Mouse (Mus musculus): Measurements from ENCODE around the gene Notum.

Gene Notum

GRCm38 (mm10) chr11:120661076-120661460, at the start of gene Notum:
Gene Notum (minus strand): TSS chr11:120661175.
- DNase-seq (ENCODE audit: low read depth): no peak

- no peak for DNase-seq (ENCODE audit: low read depth)
These were observed 49.7 kb upstream of the Notum start for GRCm38 (mm10) chr11:120710672-120711071.

GRCm38 (mm10) chr11:120709551-120709950, 48.6 kb upstream of the Notum start:
- no peak for DNase-seq (ENCODE audit: low read depth)

GRCm38 (mm10) chr11:120707969-120708368, 47.0 kb upstream of the Notum start:
- DNase-seq (ENCODE audit: low read depth): no peak

GRCm38 (mm10) chr11:120707225-120707624, 46.2 kb upstream of the Notum start:
- DNase-seq (ENCODE audit: low read depth): no peak

- DNase-seq (ENCODE audit: low read depth): no peak
These were observed 45.1 kb upstream of the Notum start for GRCm38 (mm10) chr11:120706120-120706519.

- no peak for DNase-seq (ENCODE audit: low read depth)
These were observed 43.7 kb upstream of the Notum start for GRCm38 (mm10) chr11:120704486-120705325.

GRCm38 (mm10) chr11:120703696-120704454, 42.9 kb upstream of the Notum start:
- DNase-seq (ENCODE audit: low read depth): peak; percentile 48

GRCm38 (mm10) chr11:120697741-120698140, 36.8 kb upstream of the Notum start:
- peak; percentile 96 for DNase-seq (ENCODE audit: low read depth)

GRCm38 (mm10) chr11:120696568-120696967, 35.6 kb upstream of the Notum start:
- DNase-seq (ENCODE audit: low read depth): no peak

GRCm38 (mm10) chr11:120695641-120696040, 34.7 kb upstream of the Notum start:
- no peak for DNase-seq (ENCODE audit: low read depth)

- DNase-seq (ENCODE audit: low read depth): no peak
These were observed 34.2 kb upstream of the Notum start for GRCm38 (mm10) chr11:120695184-120695583.

- no peak for DNase-seq (ENCODE audit: low read depth)
These were observed 32.5 kb upstream of the Notum start for GRCm38 (mm10) chr11:120693461-120693860.

GRCm38 (mm10) chr11:120692471-120693011, 31.6 kb upstream of the Notum start:
- DNase-seq (ENCODE audit: low read depth): no peak

- DNase-seq (ENCODE audit: low read depth): no peak
These were observed 28.4 kb upstream of the Notum start for GRCm38 (mm10) chr11:120689365-120689764.

GRCm38 (mm10) chr11:120686650-120687272, 25.8 kb upstream of the Notum start:
- no peak for DNase-seq (ENCODE audit: low read depth)

- DNase-seq (ENCODE audit: low read depth): no peak
These were observed 23.7 kb upstream of the Notum start for GRCm38 (mm10) chr11:120684660-120685059.

GRCm38 (mm10) chr11:120684086-120684485, 23.1 kb upstream of the Notum start:
- no peak for DNase-seq (ENCODE audit: low read depth)

- no peak for DNase-seq (ENCODE audit: low read depth)
These were observed 22.6 kb upstream of the Notum start for GRCm38 (mm10) chr11:120683536-120683935.

GRCm38 (mm10) chr11:120682683-120683082, 21.7 kb upstream of the Notum start:
- DNase-seq (ENCODE audit: low read depth): no peak

- DNase-seq (ENCODE audit: low read depth): no peak
These were observed 18.9 kb upstream of the Notum start for GRCm38 (mm10) chr11:120679909-120680308.

GRCm38 (mm10) chr11:120676951-120677350, 16.0 kb upstream of the Notum start:
- no peak for DNase-seq (ENCODE audit: low read depth)

Data from fibroblast of lung, adult 2 months (primary cell).